Mouse (Mus musculus) heart, postnatal 0 days (tissue): ENCODE results near the gene Tmem63b. TPM values are rescaled to one million over a fixed set of nuclear protein-coding genes. Genes with fewer than 3 reads are reported as not detected.

Experiments
- ATAC-seq: fragments of 200-750 bp; cut with Nextera tagmentation; 2 replicates; pipeline ENCODE4 v1.8.0; 2017; ENCODE audit warnings: low read depth, moderate number of reproducible peaks, moderate library complexity; ENCODE audit not compliant: insufficient read depth
- DNase-seq: peaks from one replicate; pipeline ENCODE4 v3.0.0-alpha.2; 2016; ENCODE audit warnings: low spot score
- H3K27ac ChIP-seq: fragments of 300-500 bp; sonication (generic); 2 replicates; pipeline ENCODE4 v1.5.1; 2014; ENCODE audit warnings: low read depth, mild to moderate bottlenecking
- H3K27me3 ChIP-seq: fragments of 300-500 bp; sonication (generic); 2 replicates; pipeline ENCODE4 v1.6.1; 2014; ENCODE audit warnings: low read length, mixed read lengths; ENCODE audit not compliant: control insufficient read depth, insufficient read depth
- H3K36me3 ChIP-seq: fragments of 300-500 bp; sonication (generic); replicated peaks from 2 replicates; pipeline ENCODE4 v1.6.1; 2014; ENCODE audit warnings: low read length, mixed read lengths; ENCODE audit not compliant: control insufficient read depth, insufficient read depth
- H3K4me1 ChIP-seq: fragments of 300-500 bp; sonication (generic); 2 replicates; pipeline ENCODE4 v1.6.1; 2014; ENCODE audit warnings: antibody characterized with exemption; ENCODE audit not compliant: control insufficient read depth, insufficient read depth
- H3K4me2 ChIP-seq: fragments of 300-500 bp; sonication (generic); 2 replicates; pipeline ENCODE4 v1.6.1; 2014; ENCODE audit warnings: low read depth, mild to moderate bottlenecking, low read length, moderate library complexity
- H3K4me3 ChIP-seq: fragments of 300-500 bp; sonication (generic); 2 replicates; pipeline ENCODE4 v1.5.1; 2014; ENCODE audit warnings: low read depth, low read length
- H3K9ac ChIP-seq: fragments of 300-500 bp; sonication (generic); replicated peaks from 2 replicates; pipeline ENCODE4 v1.6.1; 2014; ENCODE audit warnings: low read depth, low read length, mixed read lengths
- H3K9me3 ChIP-seq: fragments of 300-500 bp; sonication (generic); replicated peaks from 2 replicates; pipeline ENCODE4 v1.6.1; 2016; ENCODE audit warnings: low read length; ENCODE audit not compliant: control insufficient read depth
- CTCF ChIP-seq: IDR thresholded peaks from 2 replicates; pipeline ENCODE4 v1.5.1; 2016; ENCODE audit warnings: antibody characterized with exemption, control low read depth, low read depth
- EP300 ChIP-seq: IDR thresholded peaks from 2 replicates; pipeline ENCODE4 v1.6.1; 2016; ENCODE audit warnings: antibody characterized with exemption, low read depth
- WGBS: fragments of 180-500 bp; shearing (Covaris S2); extraction: QIAGEN DNeasy Blood & Tissue Kit; methylation state at CpG from one replicate; pipeline ENCODE4 v1.1.7; 2014; 5-methylcytosine and 5-hydroxymethylcytosine counted together
- polyA plus RNA-seq: library from polyadenylated mRNA; unstranded; fragments of >200 nt; fragmentation: Nextera tagmentation; extraction: Ambion mirVana; gene quantifications from 2 replicates; pipeline ENCODE4 v1.2.1, GENCODE M21; 2015
- total RNA-seq: library from RNA; depleted of rRNA; stranded (reverse); fragments of >200 nt; gene quantifications from 2 replicates; pipeline ENCODE4 v1.2.3, GENCODE M21; 2014; ENCODE audit warnings: low replicate concordance

Gene Tmem63b
- total and polyA plus RNA-seq, 2 experiments from 2014 or later = 53.2 to 81.5 TPM

DNA sequence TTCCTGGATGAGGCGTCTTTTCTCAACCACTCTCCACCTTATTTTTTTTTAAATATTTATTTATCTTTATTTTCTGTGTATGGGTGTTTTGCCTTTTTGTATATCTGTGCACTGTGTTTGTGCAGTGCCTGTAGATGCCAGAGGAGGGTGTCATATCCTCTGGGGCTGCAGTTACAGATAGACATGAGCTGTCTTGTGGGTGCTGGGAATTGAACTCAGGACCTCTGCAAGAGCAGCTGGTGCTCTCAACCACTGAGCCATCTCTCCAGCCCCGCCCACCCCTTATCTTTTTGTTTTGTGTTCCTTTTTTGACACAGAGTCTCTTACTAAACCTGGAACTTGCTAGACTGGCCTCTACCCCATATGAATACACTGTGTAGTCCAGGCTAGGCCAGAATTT, 40.8 kb upstream of the Tmem63b start:
- no peaks in the 10 kb centered on the region for H3K36me3 ChIP-seq
- peaks cover 3% of the 10 kb centered on the region; the same call in 1 of the 2 replicates for H3K4me1 ChIP-seq
- H3K4me3 ChIP-seq = no peak overlapping the region
- no peak overlapping the region for H3K4me2 ChIP-seq
- TF ChIP-seq EP300 = no peak
- ATAC-seq = no peak
- no peak overlapping the region for H3K27ac ChIP-seq
- 79% methylated on average over 2 of the region's 2 CpGs for WGBS
- no peaks in the 10 kb centered on the region for H3K9me3 ChIP-seq
- H3K27me3 ChIP-seq = 0 out of 2 replicates have a peak, but pooled peaks cover 3% of the 10 kb centered on the region
- no peak for DNase-seq
- no peak overlapping the region for H3K9ac ChIP-seq

DNA sequence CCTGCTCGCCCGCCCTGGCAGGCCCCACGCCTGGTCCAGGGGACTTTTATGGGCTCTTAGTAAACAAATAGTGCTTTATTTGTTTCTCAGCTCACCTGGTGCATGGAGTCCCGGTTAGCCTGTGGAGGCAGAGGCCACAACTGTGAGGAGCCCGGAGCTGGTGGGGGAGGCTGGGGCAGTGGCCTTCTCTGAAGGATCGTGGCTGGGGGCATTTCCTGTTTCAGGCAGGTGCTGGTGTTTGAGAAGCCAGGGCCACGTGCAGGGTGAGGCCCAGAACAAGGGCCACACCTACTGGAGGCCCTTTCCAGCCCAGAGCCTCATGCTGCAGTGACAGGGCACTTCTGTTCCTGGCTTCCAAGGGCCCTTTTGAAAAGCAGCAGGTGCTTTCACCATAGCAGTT, 39.5 kb upstream of the Tmem63b start:
- H3K4me3 ChIP-seq = no peak overlapping the region
- no peak for ATAC-seq
- H3K9me3 ChIP-seq = no peaks in the 10 kb centered on the region
- DNase-seq = no peak
- no peak overlapping the region for H3K4me2 ChIP-seq
- H3K36me3 ChIP-seq = no peaks in the 10 kb centered on the region
- no peak overlapping the region for H3K27ac ChIP-seq
- peaks cover 3% of the 10 kb centered on the region; the same call in 1 of the 2 replicates for H3K4me1 ChIP-seq
- H3K27me3 ChIP-seq = no peaks in the 10 kb centered on the region
- 68% methylated on average over 7 of the region's 7 CpGs for WGBS
- H3K9ac ChIP-seq = no peak overlapping the region
- TF ChIP-seq EP300 (no peak), CTCF (no peak)

GRCm38 (mm10) chr17:45724574-45724921, 37.8 kb upstream of the Tmem63b start:
- TF ChIP-seq EP300 (no peak), CTCF (no peak)
- H3K9me3 ChIP-seq = no peaks in the 10 kb centered on the region
- H3K4me2 ChIP-seq = no peak overlapping the region
- H3K36me3 ChIP-seq = no peaks in the 10 kb centered on the region
- ATAC-seq (no peak), DNase-seq (no peak)
- no peaks in the 10 kb centered on the region; the same call in 1 of the 2 replicates for H3K4me1 ChIP-seq
- H3K27me3 ChIP-seq = no peaks in the 10 kb centered on the region
- WGBS = 87% methylated on average over 10 of the region's 10 CpGs
- no peak overlapping the region for H3K4me3 ChIP-seq
- no peak overlapping the region for H3K9ac ChIP-seq
- H3K27ac ChIP-seq = no peak overlapping the region

- DNase-seq = peak; percentile 83
- Histone ChIP-seq H3K4me3 (peak overlapping the region; percentile 46), H3K4me1 (no peaks in the 10 kb centered on the region; the same call in 1 of the 2 replicates), H3K9me3 (no peaks in the 10 kb centered on the region), H3K27ac (peak overlapping the region; percentile 69), H3K4me2 (peak overlapping the region; percentile 65), H3K27me3 (no peaks in the 10 kb centered on the region), H3K36me3 (no peaks in the 10 kb centered on the region), H3K9ac (peak overlapping the region; percentile 41)
- WGBS = 4% methylated on average over 25 of the region's 25 CpGs
- ATAC-seq = peak; percentile 53; the same call in 1 of the 2 replicates
- peak; percentile 99 for TF ChIP-seq CTCF
- TF ChIP-seq EP300 = no peak
Measured at GRCm38 (mm10) chr17:45723732-45724573, 37.2 kb upstream of the Tmem63b start.

- no peak overlapping the region for H3K4me3 ChIP-seq
- DNase-seq = peak; percentile 50
- ATAC-seq = peak; percentile 62; the same call in 1 of the 2 replicates
- no peaks in the 10 kb centered on the region; the same call in 1 of the 2 replicates for H3K4me1 ChIP-seq
- TF ChIP-seq EP300 (no peak), CTCF (peak; percentile 81)
- no peak overlapping the region for H3K9ac ChIP-seq
- H3K4me2 ChIP-seq = no peak overlapping the region
- H3K27ac ChIP-seq = no peak overlapping the region
- WGBS = 7% methylated on average over 10 of the region's 10 CpGs
- no peaks in the 10 kb centered on the region for H3K36me3 ChIP-seq
- no peaks in the 10 kb centered on the region for H3K9me3 ChIP-seq
- H3K27me3 ChIP-seq = no peaks in the 10 kb centered on the region
Measured at GRCm38 (mm10) chr17:45718323-45718722, 31.6 kb upstream of the Tmem63b start.

- H3K4me3 ChIP-seq = no peak overlapping the region
- no peaks in the 10 kb centered on the region for H3K36me3 ChIP-seq
- 54% methylated on average over 3 of the region's 3 CpGs for WGBS
- H3K4me1 ChIP-seq = 0 out of 2 replicates have a peak, but pooled peaks cover 5% of the 10 kb centered on the region
- H3K9me3 ChIP-seq = no peaks in the 10 kb centered on the region
- H3K9ac ChIP-seq = no peak overlapping the region
- no peaks in the 10 kb centered on the region for H3K27me3 ChIP-seq
- no peak overlapping the region for H3K4me2 ChIP-seq
- TF ChIP-seq CTCF (no peak), EP300 (no peak)
- no peak overlapping the region for H3K27ac ChIP-seq
- DNase-seq = no peak
- no peak for ATAC-seq
Measured at GRCm38 (mm10) chr17:45711525-45711924, 24.8 kb upstream of the Tmem63b start.
